Mouse (Mus musculus): ENCODE data around the gene Coq10b. TPM values are rescaled to one million over a fixed set of nuclear protein-coding genes. Genes with fewer than 3 reads are reported as not detected.
A peak's percentile ranks its signal among the peaks of the same experiment; 100 is the strongest.

Coq10b gene
- polyA plus RNA-seq, 1 experiment = 21.0 TPM

DNA sequence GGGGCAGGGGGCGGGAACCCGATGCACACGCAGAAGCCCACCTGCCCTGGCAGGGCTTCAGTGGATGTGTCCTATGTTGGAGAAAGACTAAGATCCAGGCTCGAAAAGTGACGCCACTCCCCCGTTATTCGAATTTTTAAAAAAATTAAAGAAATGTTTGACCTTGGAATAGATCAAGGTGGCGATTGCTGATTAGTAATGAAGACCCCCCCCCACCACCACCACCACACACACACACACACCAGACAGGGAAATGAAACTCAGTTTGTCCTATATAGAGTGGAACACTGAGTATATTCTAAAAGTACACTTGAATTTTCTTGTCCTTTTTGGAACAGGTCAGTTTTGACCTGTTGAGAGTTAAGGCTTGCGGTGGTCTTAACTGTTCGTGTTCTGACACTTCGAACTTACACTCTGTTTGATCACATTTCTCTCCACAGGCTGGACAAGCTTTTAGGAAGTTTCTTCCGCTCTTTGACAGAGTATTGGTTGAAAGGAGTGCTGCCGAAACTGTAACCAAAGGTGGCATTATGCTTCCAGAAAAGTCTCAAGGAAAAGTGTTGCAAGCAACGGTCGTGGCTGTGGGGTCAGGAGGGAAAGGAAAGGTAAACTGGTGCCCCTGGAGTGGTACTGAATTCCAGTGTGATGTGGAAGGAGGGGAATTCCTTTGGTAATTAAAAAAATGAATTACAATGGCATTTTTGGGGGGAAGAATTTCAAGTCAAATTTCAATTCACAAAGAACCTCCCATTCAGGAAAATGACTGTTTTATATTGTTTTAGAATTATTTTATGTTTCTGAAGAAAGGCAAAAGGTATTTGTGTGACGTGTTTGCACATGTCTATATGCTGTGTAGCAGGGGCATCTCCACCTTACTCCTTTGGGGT, 36.3 kb downstream of the Coq10b start:
- TF ChIP-seq USF1 (IDR thresholded peaks at IDR 0.05; ENCODE audit: low read depth) (no peak), CTCF (IDR thresholded peaks at IDR 0.05; ENCODE audit: control insufficient read depth, insufficient read depth, insufficient read length) (no peak), MAX (IDR thresholded peaks at IDR 0.05) (no peak), MYOG (IDR thresholded peaks at IDR 0.05; ENCODE audit: control insufficient read depth, extremely low read depth, insufficient read length) (no peak), MYOD1 (IDR thresholded peaks at IDR 0.05; ENCODE audit: control insufficient read depth, insufficient read length, low read depth) (no peak), FOSL1 (IDR thresholded peaks at IDR 0.05; ENCODE audit: insufficient read depth, low read length, poor library complexity, severe bottlenecking) (no peak), CEBPB (IDR thresholded peaks at IDR 0.05; ENCODE audit: low read depth) (no peak)
- peaks cover 78% of the 10 kb centered on the region for H3K36me3 ChIP-seq (ENCODE audit: control insufficient read depth, insufficient read depth)
- H3K4me3 ChIP-seq (ENCODE audit: insufficient read depth, poor library complexity, severe bottlenecking) = peak overlapping the region; percentile 89

GRCm38 (mm10) chr1:55089498-55090064, 37.0 kb downstream of the Coq10b start:
- peaks cover 68% of the 10 kb centered on the region for H3K79me2 ChIP-seq (ENCODE audit: control insufficient read depth, insufficient read depth)
- H3ac ChIP-seq (ENCODE audit: control insufficient read depth, insufficient read length, low read depth) = peak overlapping the region; percentile 60
- peaks cover 54% of the 10 kb centered on the region for H3K79me3 ChIP-seq (ENCODE audit: low read depth)
- no peaks in the 10 kb centered on the region for H3K27me3 ChIP-seq (ENCODE audit: control insufficient read depth, insufficient read depth, insufficient read length)
- peak overlapping the region; percentile 89 for H3K4me3 ChIP-seq (ENCODE audit: insufficient read depth, poor library complexity, severe bottlenecking)
- TF ChIP-seq CEBPB (IDR thresholded peaks at IDR 0.05; ENCODE audit: low read depth) (no peak), MYOG (IDR thresholded peaks at IDR 0.05; ENCODE audit: control insufficient read depth, extremely low read depth, insufficient read length) (no peak), MAX (IDR thresholded peaks at IDR 0.05) (no peak), MYOD1 (IDR thresholded peaks at IDR 0.05; ENCODE audit: control insufficient read depth, insufficient read length, low read depth) (no peak), FOSL1 (IDR thresholded peaks at IDR 0.05; ENCODE audit: insufficient read depth, low read length, poor library complexity, severe bottlenecking) (no peak), USF1 (IDR thresholded peaks at IDR 0.05; ENCODE audit: low read depth) (no peak), CTCF (IDR thresholded peaks at IDR 0.05; ENCODE audit: control insufficient read depth, insufficient read depth, insufficient read length) (no peak)
- peaks cover 70% of the 10 kb centered on the region for H3K36me3 ChIP-seq (ENCODE audit: control insufficient read depth, insufficient read depth)

More for the DNA sequence above, 36.3 kb downstream of the Coq10b start:
- no peaks in the 10 kb centered on the region for H3K27me3 ChIP-seq (ENCODE audit: control insufficient read depth, insufficient read depth, insufficient read length)
- H3K79me3 ChIP-seq (ENCODE audit: low read depth) = peaks cover 62% of the 10 kb centered on the region
- H3K79me2 ChIP-seq (ENCODE audit: control insufficient read depth, insufficient read depth) = peaks cover 75% of the 10 kb centered on the region
- peak overlapping the region; percentile 85 for H3ac ChIP-seq (ENCODE audit: control insufficient read depth, insufficient read length, low read depth)

DNA sequence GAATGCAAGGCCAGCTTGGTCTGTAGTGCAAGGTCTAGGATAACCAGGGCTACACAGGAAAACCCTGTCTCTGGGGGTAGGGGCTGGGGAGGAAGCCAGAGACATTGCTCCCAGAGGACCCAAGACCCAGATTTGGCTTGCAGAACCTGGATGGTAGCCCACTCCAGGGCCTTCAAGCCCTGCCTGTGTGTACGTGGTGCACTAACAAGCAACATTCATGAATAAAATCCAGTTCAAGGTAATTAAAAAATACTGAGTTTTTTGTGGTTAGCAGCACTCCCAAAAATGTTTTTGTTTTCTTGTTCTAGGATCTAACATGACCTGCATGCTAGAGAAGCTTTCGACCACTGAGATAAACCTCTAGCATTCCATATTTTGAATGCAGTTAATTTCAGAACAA, 39.5 kb downstream of the Coq10b start:
- peaks cover 30% of the 10 kb centered on the region for H3K79me3 ChIP-seq (ENCODE audit: low read depth)
- H3K27me3 ChIP-seq (ENCODE audit: control insufficient read depth, insufficient read depth, insufficient read length) = no peaks in the 10 kb centered on the region
- peaks cover 50% of the 10 kb centered on the region for H3K36me3 ChIP-seq (ENCODE audit: control insufficient read depth, insufficient read depth)
- TF ChIP-seq MYOD1 (IDR thresholded peaks at IDR 0.05; ENCODE audit: control insufficient read depth, insufficient read length, low read depth) (no peak), FOSL1 (IDR thresholded peaks at IDR 0.05; ENCODE audit: insufficient read depth, low read length, poor library complexity, severe bottlenecking) (no peak), USF1 (IDR thresholded peaks at IDR 0.05; ENCODE audit: low read depth) (no peak), CTCF (IDR thresholded peaks at IDR 0.05; ENCODE audit: control insufficient read depth, insufficient read depth, insufficient read length) (no peak), MYOG (IDR thresholded peaks at IDR 0.05; ENCODE audit: control insufficient read depth, extremely low read depth, insufficient read length) (no peak), MAX (IDR thresholded peaks at IDR 0.05) (no peak), CEBPB (IDR thresholded peaks at IDR 0.05; ENCODE audit: low read depth) (no peak)
- H3ac ChIP-seq (ENCODE audit: control insufficient read depth, insufficient read length, low read depth) = no peak overlapping the region
- H3K4me3 ChIP-seq (ENCODE audit: insufficient read depth, poor library complexity, severe bottlenecking) = no peak overlapping the region
- peaks cover 43% of the 10 kb centered on the region for H3K79me2 ChIP-seq (ENCODE audit: control insufficient read depth, insufficient read depth)

DNA sequence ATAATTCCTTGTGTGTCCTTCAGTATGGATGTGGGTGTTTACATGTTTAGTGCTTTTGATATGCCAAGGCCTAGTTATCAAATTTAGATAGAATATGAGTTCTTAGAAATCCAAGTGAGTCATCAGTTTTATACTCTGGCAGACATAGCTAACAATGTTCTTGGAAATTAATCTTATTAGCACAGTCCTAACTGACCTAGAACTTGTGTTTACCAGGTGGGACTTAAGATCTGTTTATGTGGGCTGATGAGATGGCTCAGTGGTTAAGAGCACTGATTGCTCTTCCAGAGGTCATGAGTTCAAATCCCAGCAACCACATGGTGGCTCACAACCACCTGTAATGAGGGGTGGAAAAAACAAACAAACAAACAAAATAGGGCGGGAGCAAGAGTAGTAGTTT, 39.9 kb downstream of the Coq10b start:
- H3ac ChIP-seq (ENCODE audit: control insufficient read depth, insufficient read length, low read depth) = no peak overlapping the region
- TF ChIP-seq MYOD1 (IDR thresholded peaks at IDR 0.05; ENCODE audit: control insufficient read depth, insufficient read length, low read depth) = no peak
- TF ChIP-seq CTCF (IDR thresholded peaks at IDR 0.05; ENCODE audit: control insufficient read depth, insufficient read depth, insufficient read length) = no peak
- TF ChIP-seq CEBPB (IDR thresholded peaks at IDR 0.05; ENCODE audit: low read depth) = no peak
- TF ChIP-seq MYOG (IDR thresholded peaks at IDR 0.05; ENCODE audit: control insufficient read depth, extremely low read depth, insufficient read length) = no peak
- no peak for TF ChIP-seq FOSL1 (IDR thresholded peaks at IDR 0.05; ENCODE audit: insufficient read depth, low read length, poor library complexity, severe bottlenecking)
- TF ChIP-seq MAX (IDR thresholded peaks at IDR 0.05) = no peak
- TF ChIP-seq USF1 (IDR thresholded peaks at IDR 0.05; ENCODE audit: low read depth) = no peak
- H3K79me3 ChIP-seq (ENCODE audit: low read depth) = peaks cover 25% of the 10 kb centered on the region
- H3K36me3 ChIP-seq (ENCODE audit: control insufficient read depth, insufficient read depth) = peaks cover 50% of the 10 kb centered on the region
- no peaks in the 10 kb centered on the region for H3K27me3 ChIP-seq (ENCODE audit: control insufficient read depth, insufficient read depth, insufficient read length)
- H3K79me2 ChIP-seq (ENCODE audit: control insufficient read depth, insufficient read depth) = peaks cover 39% of the 10 kb centered on the region
- no peak overlapping the region for H3K4me3 ChIP-seq (ENCODE audit: insufficient read depth, poor library complexity, severe bottlenecking)

GRCm38 (mm10) chr1:55106919-55107585, 54.5 kb downstream of the Coq10b start:
- Histone ChIP-seq H3K79me2 (ENCODE audit: control insufficient read depth, insufficient read depth) (no peaks in the 10 kb centered on the region), H3K79me3 (ENCODE audit: low read depth) (no peaks in the 10 kb centered on the region), H3K36me3 (ENCODE audit: control insufficient read depth, insufficient read depth) (no peaks in the 10 kb centered on the region), H3ac (ENCODE audit: control insufficient read depth, insufficient read length, low read depth) (no peak overlapping the region), H3K4me3 (ENCODE audit: insufficient read depth, poor library complexity, severe bottlenecking) (no peak overlapping the region), H3K27me3 (ENCODE audit: control insufficient read depth, insufficient read depth, insufficient read length) (no peaks in the 10 kb centered on the region)
- TF ChIP-seq MAX (IDR thresholded peaks at IDR 0.05) = no peak
- TF ChIP-seq CEBPB (IDR thresholded peaks at IDR 0.05; ENCODE audit: low read depth) = no peak
- no peak for TF ChIP-seq CTCF (IDR thresholded peaks at IDR 0.05; ENCODE audit: control insufficient read depth, insufficient read depth, insufficient read length)
- TF ChIP-seq FOSL1 (IDR thresholded peaks at IDR 0.05; ENCODE audit: insufficient read depth, low read length, poor library complexity, severe bottlenecking) = no peak
- no peak for TF ChIP-seq MYOD1 (IDR thresholded peaks at IDR 0.05; ENCODE audit: control insufficient read depth, insufficient read length, low read depth)
- no peak for TF ChIP-seq MYOG (IDR thresholded peaks at IDR 0.05; ENCODE audit: control insufficient read depth, extremely low read depth, insufficient read length)
- TF ChIP-seq USF1 (IDR thresholded peaks at IDR 0.05; ENCODE audit: low read depth) = no peak

All from C2C12 (cell line).